Mouse (Mus musculus): ENCODE measurements at regions not wholly inside any gene's neighbourhood (a gene's known extent, or its start where the extent isn't known, plus 50 kb on each side); places are given as distances from the start of the nearest gene placed in this dataset.

DNA sequence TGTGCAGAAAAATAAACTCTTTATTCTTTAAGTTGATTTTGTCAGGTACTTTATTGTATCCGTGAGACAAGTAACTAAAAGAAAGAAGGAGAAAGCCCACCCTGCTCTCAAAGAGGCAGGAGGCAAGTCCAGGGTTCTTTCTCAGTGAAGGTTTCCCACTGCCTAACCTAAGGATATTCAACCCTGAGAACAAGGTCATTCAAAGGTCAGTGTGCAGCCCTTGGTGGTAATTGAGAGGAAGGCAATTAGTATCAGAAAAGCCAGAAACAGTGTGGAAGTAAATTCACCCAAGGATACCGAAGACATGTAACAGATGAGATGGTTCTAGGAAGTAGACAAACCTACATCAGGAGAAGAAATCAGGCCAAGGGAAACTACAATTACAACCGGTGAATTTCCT, 373.9 kb upstream of the Hs6st1 start:
- H3K27ac ChIP-seq (ENCODE audit: low read length) = no peak overlapping the region

DNA sequence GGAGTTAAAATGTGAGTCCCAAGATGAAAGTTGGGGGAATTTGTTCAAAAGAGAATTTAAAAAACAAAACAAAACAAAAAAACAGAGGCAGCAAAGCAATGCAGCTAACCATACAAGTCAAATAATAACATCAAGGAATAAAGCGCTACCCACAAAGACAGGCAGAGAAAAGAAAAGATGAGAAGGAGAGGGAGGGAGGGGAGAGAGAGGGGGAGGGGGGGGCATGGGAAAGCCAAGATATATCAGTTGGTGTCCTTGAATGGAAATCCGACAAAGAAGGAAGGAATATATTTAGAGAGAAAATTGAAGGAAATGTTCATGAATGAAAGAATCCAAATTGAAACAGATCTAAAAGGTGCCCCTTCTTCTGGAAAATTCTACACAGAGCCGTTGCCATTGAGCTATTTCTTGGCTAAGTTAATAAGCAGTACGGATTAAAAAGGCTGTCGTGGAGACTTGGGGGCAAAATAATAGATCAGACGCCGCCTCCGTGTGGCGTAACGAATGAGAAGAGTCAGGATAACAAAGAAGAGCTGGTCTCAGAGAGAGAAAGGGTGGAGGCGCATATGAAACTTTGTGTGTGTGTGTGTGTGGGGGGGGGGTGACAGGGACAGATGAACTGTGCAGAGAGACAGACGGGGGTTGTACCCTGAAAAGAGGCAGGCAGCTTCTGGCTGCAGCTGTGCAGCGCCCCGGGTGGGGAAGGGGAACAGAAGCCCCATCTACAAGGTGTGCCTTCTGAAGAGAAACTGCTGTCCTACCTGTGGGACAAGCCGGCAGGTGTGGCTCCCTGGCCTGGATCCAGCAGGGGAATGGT, 373.2 kb upstream of the Hs6st1 start:
- no peak overlapping the region for H3K27ac ChIP-seq (ENCODE audit: low read length)
- peak; percentile 36; the same call in 1 of the 2 replicates for ATAC-seq
- WGBS = 7% methylated on average over 15 of the region's 15 CpGs

More for the DNA sequence above, 373.9 kb upstream of the Hs6st1 start:
- Histone ChIP-seq H3K9me3 (ENCODE audit: control insufficient read depth, low read length) (no peaks in the 10 kb centered on the region), H3K4me2 (ENCODE audit: low read length) (no peak overlapping the region), H3K4me1 (replicated peaks; ENCODE audit: control insufficient read depth, insufficient read depth, low read length) (peaks cover 9% of the 10 kb centered on the region; the same call in 1 of the 2 replicates), H3K27me3 (replicated peaks; ENCODE audit: control insufficient read depth, insufficient read depth, low read length) (no peaks in the 10 kb centered on the region), H3K4me3 (replicated peaks; ENCODE audit: low read length) (no peak overlapping the region), H3K9ac (replicated peaks; ENCODE audit: low read depth, low read length) (no peak overlapping the region), H3K36me3 (ENCODE audit: control insufficient read depth, insufficient read depth) (no peaks in the 10 kb centered on the region)
- WGBS = 18% methylated on average over 3 of the region's 3 CpGs
- ATAC-seq = no peak

DNA sequence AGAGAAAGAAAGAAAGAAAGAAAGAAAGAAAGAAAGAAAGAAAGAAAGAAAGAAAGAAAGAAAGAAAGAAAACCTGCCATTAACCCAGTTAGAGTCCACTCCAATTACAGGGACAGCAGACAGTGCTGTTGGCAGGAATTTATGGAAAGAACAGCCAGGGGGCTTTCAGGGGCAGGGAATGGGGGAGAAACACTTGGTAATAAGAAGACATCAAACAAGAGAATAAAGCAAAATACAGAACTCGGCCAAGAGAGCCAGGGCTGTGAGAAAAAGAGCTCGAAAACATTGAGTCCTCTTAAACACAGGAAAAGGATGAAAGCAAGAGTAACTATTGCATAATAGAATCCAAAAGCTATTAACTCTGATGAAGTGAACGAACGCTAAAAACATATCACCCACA, 371.0 kb upstream of the Hs6st1 start:
- H3K4me3 ChIP-seq (replicated peaks; ENCODE audit: low read length) = no peak overlapping the region
- no peaks in the 10 kb centered on the region for H3K27me3 ChIP-seq (replicated peaks; ENCODE audit: control insufficient read depth, insufficient read depth, low read length)
- WGBS = 3% methylated on average over 4 of the region's 4 CpGs
- peaks cover 9% of the 10 kb centered on the region for H3K4me1 ChIP-seq (replicated peaks; ENCODE audit: control insufficient read depth, insufficient read depth, low read length)
- no peak overlapping the region for H3K9ac ChIP-seq (replicated peaks; ENCODE audit: low read depth, low read length)
- H3K9me3 ChIP-seq (ENCODE audit: control insufficient read depth, low read length) = no peaks in the 10 kb centered on the region
- no peaks in the 10 kb centered on the region for H3K36me3 ChIP-seq (ENCODE audit: control insufficient read depth, insufficient read depth)
- H3K4me2 ChIP-seq (ENCODE audit: low read length) = no peak overlapping the region
- ATAC-seq = no peak
- H3K27ac ChIP-seq (ENCODE audit: low read length) = no peak overlapping the region

More for the DNA sequence above, 373.2 kb upstream of the Hs6st1 start:
- Histone ChIP-seq H3K27me3 (replicated peaks; ENCODE audit: control insufficient read depth, insufficient read depth, low read length) (no peaks in the 10 kb centered on the region), H3K9me3 (ENCODE audit: control insufficient read depth, low read length) (no peaks in the 10 kb centered on the region), H3K9ac (replicated peaks; ENCODE audit: low read depth, low read length) (no peak overlapping the region), H3K4me1 (replicated peaks; ENCODE audit: control insufficient read depth, insufficient read depth, low read length) (peaks cover 9% of the 10 kb centered on the region; the same call in 1 of the 2 replicates), H3K4me2 (ENCODE audit: low read length) (no peak overlapping the region), H3K36me3 (ENCODE audit: control insufficient read depth, insufficient read depth) (no peaks in the 10 kb centered on the region), H3K4me3 (replicated peaks; ENCODE audit: low read length) (no peak overlapping the region)

DNA sequence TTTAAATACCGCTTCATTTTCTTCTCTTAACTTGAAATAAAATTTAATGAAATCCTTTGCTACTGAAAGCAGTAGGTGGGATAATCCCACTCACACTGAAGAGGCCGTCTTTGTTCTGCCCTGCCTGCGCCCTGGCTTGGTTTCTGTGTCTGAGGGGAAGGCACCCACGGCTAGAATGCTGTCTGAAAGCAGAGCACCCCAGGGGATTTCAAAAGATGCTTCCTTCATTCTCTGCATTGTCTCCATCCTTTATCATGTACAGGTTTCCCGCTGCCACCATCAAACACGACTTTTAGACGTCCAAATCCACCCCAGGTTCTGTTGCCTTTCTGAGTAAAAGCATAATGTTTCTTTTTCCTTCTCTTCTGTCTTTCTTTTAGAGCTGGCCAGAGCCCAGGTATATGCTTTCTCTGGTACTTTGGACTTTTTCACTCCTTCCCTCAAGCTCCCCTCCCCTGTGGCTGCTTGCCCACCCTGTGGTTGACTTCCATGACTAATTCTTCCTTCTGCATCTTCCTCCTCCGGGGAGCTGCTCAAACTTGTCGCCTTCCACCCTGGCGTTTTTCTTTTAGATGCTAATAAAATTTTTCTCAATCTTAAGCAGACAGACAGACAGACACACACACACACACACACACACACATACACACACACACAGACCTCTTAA, 370.2 kb upstream of the Hs6st1 start:
- WGBS = 4% methylated on average over 10 of the region's 10 CpGs
- no peaks in the 10 kb centered on the region for H3K36me3 ChIP-seq (ENCODE audit: control insufficient read depth, insufficient read depth)
- no peaks in the 10 kb centered on the region for H3K27me3 ChIP-seq (replicated peaks; ENCODE audit: control insufficient read depth, insufficient read depth, low read length)
- no peak overlapping the region for H3K27ac ChIP-seq (ENCODE audit: low read length)
- H3K4me3 ChIP-seq (replicated peaks; ENCODE audit: low read length) = no peak overlapping the region
- H3K4me2 ChIP-seq (ENCODE audit: low read length) = no peak overlapping the region
- no peaks in the 10 kb centered on the region for H3K9me3 ChIP-seq (ENCODE audit: control insufficient read depth, low read length)
- no peak overlapping the region for H3K9ac ChIP-seq (replicated peaks; ENCODE audit: low read depth, low read length)
- ATAC-seq = no peak
- peaks cover 9% of the 10 kb centered on the region for H3K4me1 ChIP-seq (replicated peaks; ENCODE audit: control insufficient read depth, insufficient read depth, low read length)

DNA sequence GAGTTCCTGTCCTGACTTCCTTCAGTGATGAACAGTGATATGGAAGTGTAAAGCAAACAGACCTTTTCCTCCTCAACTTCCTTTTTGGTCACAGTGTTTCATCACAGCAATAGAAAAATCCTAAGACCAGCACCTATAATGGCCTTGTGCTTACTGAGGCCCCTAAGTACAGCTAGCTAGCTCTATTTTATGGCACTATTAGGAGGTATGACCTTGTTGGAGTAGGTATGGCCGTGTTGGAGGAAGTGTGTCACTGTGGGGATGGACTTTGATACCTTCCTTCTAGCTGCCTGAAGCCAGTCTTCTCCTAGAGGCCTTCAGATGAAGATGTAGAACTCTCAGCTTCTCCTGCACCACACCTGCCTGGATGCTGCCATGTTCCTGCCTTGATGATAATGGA, 365.6 kb upstream of the Hs6st1 start:
- no peaks in the 10 kb centered on the region for H3K36me3 ChIP-seq (ENCODE audit: control insufficient read depth, insufficient read depth)
- 77% methylated on average over 1 of the region's 1 CpGs for WGBS
- no peaks in the 10 kb centered on the region for H3K27me3 ChIP-seq (replicated peaks; ENCODE audit: control insufficient read depth, insufficient read depth, low read length)
- no peak overlapping the region for H3K9ac ChIP-seq (replicated peaks; ENCODE audit: low read depth, low read length)
- no peak overlapping the region for H3K27ac ChIP-seq (ENCODE audit: low read length)
- H3K4me2 ChIP-seq (ENCODE audit: low read length) = no peak overlapping the region
- peaks cover 2% of the 10 kb centered on the region; the same call in 1 of the 2 replicates for H3K4me1 ChIP-seq (replicated peaks; ENCODE audit: control insufficient read depth, insufficient read depth, low read length)
- no peaks in the 10 kb centered on the region for H3K9me3 ChIP-seq (ENCODE audit: control insufficient read depth, low read length)
- no peak for ATAC-seq
- H3K4me3 ChIP-seq (replicated peaks; ENCODE audit: low read length) = no peak overlapping the region

DNA sequence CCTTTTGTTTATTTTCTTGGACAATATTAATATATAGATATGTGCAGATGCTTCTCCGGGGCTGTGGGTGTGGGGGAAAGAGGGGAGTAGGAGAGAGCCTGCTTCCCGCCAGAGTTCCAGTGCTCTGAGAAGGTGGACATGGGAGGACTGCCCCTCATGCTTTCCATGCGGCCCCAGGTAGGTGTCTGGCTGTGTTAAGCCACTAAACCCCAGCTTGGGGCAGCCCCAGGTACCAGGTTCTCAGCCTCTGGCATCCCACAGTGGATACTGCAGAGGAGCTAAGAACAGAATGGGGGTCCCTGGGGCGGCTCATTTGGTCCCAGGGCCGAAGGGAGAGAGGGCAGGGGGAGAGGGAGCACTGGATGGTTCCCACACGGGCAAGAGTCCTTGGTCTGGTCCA, 361.9 kb upstream of the Hs6st1 start:
- Histone ChIP-seq H3K36me3 (ENCODE audit: control insufficient read depth, insufficient read depth) (no peaks in the 10 kb centered on the region), H3K4me3 (replicated peaks; ENCODE audit: low read length) (no peak overlapping the region), H3K4me2 (ENCODE audit: low read length) (no peak overlapping the region), H3K9ac (replicated peaks; ENCODE audit: low read depth, low read length) (no peak overlapping the region), H3K27ac (ENCODE audit: low read length) (no peak overlapping the region), H3K4me1 (replicated peaks; ENCODE audit: control insufficient read depth, insufficient read depth, low read length) (no peaks in the 10 kb centered on the region; the same call in 1 of the 2 replicates), H3K9me3 (ENCODE audit: control insufficient read depth, low read length) (no peaks in the 10 kb centered on the region), H3K27me3 (replicated peaks; ENCODE audit: control insufficient read depth, insufficient read depth, low read length) (no peaks in the 10 kb centered on the region)
- WGBS = 77% methylated on average over 6 of the region's 6 CpGs
- no peak for ATAC-seq

DNA sequence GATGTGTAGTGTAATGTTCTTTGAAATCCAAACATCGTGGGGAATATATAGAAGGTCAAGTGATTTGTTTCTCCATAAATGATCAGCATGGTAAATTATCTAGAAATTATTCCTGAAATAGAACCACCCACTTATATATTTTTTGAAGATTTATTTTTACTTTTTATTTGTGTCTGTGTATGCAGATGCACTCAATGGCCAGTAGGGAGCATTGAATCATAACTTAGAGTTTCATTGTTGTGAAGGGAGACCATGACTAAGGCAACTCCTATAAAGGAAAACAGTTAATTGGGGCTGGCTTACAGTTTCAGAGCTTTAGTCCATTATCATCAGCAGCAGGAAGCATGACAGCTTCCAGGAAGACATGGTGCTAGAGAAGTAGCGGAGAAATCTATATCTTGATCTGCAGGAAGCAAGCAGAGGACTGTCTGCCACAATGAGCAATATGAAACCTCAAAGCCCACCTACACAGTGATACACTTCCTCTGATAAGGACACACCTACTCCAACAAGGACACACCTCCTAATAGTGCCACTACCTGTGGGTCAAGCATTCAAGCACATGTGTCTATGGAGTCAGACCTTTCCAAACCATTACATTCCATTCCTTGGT, 359.9 kb upstream of the Hs6st1 start:
- H3K27me3 ChIP-seq (replicated peaks; ENCODE audit: control insufficient read depth, insufficient read depth, low read length) = no peaks in the 10 kb centered on the region
- H3K4me2 ChIP-seq (ENCODE audit: low read length) = no peak overlapping the region
- H3K9me3 ChIP-seq (ENCODE audit: control insufficient read depth, low read length) = no peaks in the 10 kb centered on the region
- no peak overlapping the region for H3K27ac ChIP-seq (ENCODE audit: low read length)
- no peaks in the 10 kb centered on the region for H3K4me1 ChIP-seq (replicated peaks; ENCODE audit: control insufficient read depth, insufficient read depth, low read length)
- no peaks in the 10 kb centered on the region for H3K36me3 ChIP-seq (ENCODE audit: control insufficient read depth, insufficient read depth)
- no peak overlapping the region for H3K9ac ChIP-seq (replicated peaks; ENCODE audit: low read depth, low read length)
- H3K4me3 ChIP-seq (replicated peaks; ENCODE audit: low read length) = no peak overlapping the region
- 94% methylated on average over 2 of the region's 2 CpGs for WGBS
- no peak for ATAC-seq

DNA sequence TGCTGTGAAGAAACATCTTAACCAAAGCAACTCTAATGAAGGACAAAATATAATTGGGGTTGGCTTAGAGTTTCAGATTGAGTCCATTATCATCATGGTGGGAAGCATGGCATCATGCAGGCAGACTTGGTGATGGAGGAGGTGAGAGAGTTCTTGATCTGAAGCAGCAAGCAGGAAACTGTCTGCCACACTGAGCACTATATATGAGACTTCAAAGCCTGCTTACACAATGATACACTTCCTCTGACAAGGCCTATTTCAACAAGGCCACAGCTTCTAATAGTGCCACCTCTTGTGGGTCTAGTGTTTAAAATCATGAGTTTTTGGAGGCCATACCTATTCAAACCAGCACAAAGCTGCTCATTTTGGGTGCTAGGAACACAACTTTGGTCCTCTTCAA, 359.0 kb upstream of the Hs6st1 start:
- Histone ChIP-seq H3K27me3 (replicated peaks; ENCODE audit: control insufficient read depth, insufficient read depth, low read length) (no peaks in the 10 kb centered on the region), H3K4me3 (replicated peaks; ENCODE audit: low read length) (no peak overlapping the region), H3K4me2 (ENCODE audit: low read length) (no peak overlapping the region), H3K4me1 (replicated peaks; ENCODE audit: control insufficient read depth, insufficient read depth, low read length) (no peaks in the 10 kb centered on the region), H3K9me3 (ENCODE audit: control insufficient read depth, low read length) (no peaks in the 10 kb centered on the region), H3K36me3 (ENCODE audit: control insufficient read depth, insufficient read depth) (no peaks in the 10 kb centered on the region), H3K27ac (ENCODE audit: low read length) (no peak overlapping the region), H3K9ac (replicated peaks; ENCODE audit: low read depth, low read length) (no peak overlapping the region)
- ATAC-seq = no peak

DNA sequence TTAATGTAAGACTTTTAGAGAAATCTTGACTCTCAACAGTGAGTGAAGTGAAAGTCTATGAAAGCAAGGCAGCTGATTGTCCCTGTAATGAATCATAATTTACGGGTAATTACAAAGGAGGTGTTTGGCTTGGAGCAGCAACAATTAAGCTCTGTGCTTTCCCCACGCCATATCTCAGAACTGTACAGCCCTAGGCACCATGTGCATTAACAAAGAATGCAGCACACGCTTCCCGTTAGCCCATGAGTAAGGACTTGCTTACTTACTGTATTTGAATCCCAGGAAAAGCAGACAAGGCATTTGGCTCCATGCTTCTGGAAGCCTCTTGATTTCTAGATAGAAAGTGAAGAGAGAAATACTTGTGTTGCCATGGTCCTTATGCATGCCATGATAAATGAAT, 354.2 kb upstream of the Hs6st1 start:
- 54% methylated on average over 4 of the region's 4 CpGs for WGBS

More for the DNA sequence above, 354.2 kb upstream of the Hs6st1 start:
- Histone ChIP-seq H3K9me3 (ENCODE audit: control insufficient read depth, low read length) (no peaks in the 10 kb centered on the region), H3K27ac (ENCODE audit: low read length) (no peak overlapping the region), H3K4me1 (replicated peaks; ENCODE audit: control insufficient read depth, insufficient read depth, low read length) (no peaks in the 10 kb centered on the region), H3K36me3 (ENCODE audit: control insufficient read depth, insufficient read depth) (no peaks in the 10 kb centered on the region), H3K27me3 (replicated peaks; ENCODE audit: control insufficient read depth, insufficient read depth, low read length) (no peaks in the 10 kb centered on the region), H3K4me3 (replicated peaks; ENCODE audit: low read length) (no peak overlapping the region), H3K9ac (replicated peaks; ENCODE audit: low read depth, low read length) (no peak overlapping the region), H3K4me2 (ENCODE audit: low read length) (no peak overlapping the region)
- no peak for ATAC-seq

Data from forebrain, embryonic 16.5 days (tissue).